Mouse (Mus musculus) midbrain, embryonic 14.5 days (tissue): ENCODE measurements around the gene Grik4. TPM values are rescaled to one million over a fixed set of nuclear protein-coding genes. Genes with fewer than 3 reads are reported as not detected.

Source experiments
- ATAC-seq: fragments of 200-750 bp; cut with Nextera tagmentation; 2 replicates; pipeline ENCODE4 v1.8.0; 2017; ENCODE audit warnings: moderate number of reproducible peaks, moderate library complexity; ENCODE audit not compliant: low FRiP score, low TSS enrichment
- DNase-seq: peaks from one replicate; pipeline ENCODE4 v3.0.0-alpha.2; 2015
- H3K27ac ChIP-seq: fragments of 300-500 bp; sonication (generic); replicated peaks from 2 replicates; pipeline ENCODE4 v1.5.1; 2014; ENCODE audit warnings: mild to moderate bottlenecking, low read depth, low read length, moderate library complexity
- H3K27me3 ChIP-seq: fragments of 300-500 bp; sonication (generic); 2 replicates; pipeline ENCODE4 v1.6.1; 2014; ENCODE audit warnings: low read length, control low read depth, mixed read lengths; ENCODE audit not compliant: control insufficient read depth, insufficient read depth
- H3K36me3 ChIP-seq: fragments of 300-500 bp; sonication (generic); 2 replicates; pipeline ENCODE4 v1.6.1; 2014; ENCODE audit warnings: low read length, control low read depth; ENCODE audit not compliant: control insufficient read depth, insufficient read depth
- H3K4me1 ChIP-seq: fragments of 300-500 bp; sonication (generic); 2 replicates; pipeline ENCODE4 v1.6.1; 2014; ENCODE audit warnings: mild to moderate bottlenecking, antibody characterized with exemption, low read length, control low read depth; ENCODE audit not compliant: control insufficient read depth, insufficient read depth
- H3K4me2 ChIP-seq: fragments of 300-500 bp; sonication (generic); 2 replicates; pipeline ENCODE4 v1.6.1; 2014; ENCODE audit warnings: mild to moderate bottlenecking, low read length, moderate library complexity
- H3K4me3 ChIP-seq: fragments of 300-500 bp; sonication (generic); replicated peaks from 2 replicates; pipeline ENCODE4 v1.5.1; 2014; ENCODE audit warnings: low read depth, low read length
- H3K9ac ChIP-seq: fragments of 300-500 bp; sonication (generic); replicated peaks from 2 replicates; pipeline ENCODE4 v1.6.1; 2014; ENCODE audit warnings: mild to moderate bottlenecking, low read length, moderate library complexity
- H3K9me3 ChIP-seq: fragments of 300-500 bp; sonication (generic); 2 replicates; pipeline ENCODE4 v1.6.1; 2016; ENCODE audit warnings: low read length, control low read depth, mixed read lengths; ENCODE audit not compliant: control insufficient read depth
- WGBS: fragments of 180-500 bp; shearing (Covaris S2); extraction: QIAGEN DNeasy Blood & Tissue Kit; methylation state at CpG from one replicate; pipeline ENCODE4 v1.1.7; 2014; 5-methylcytosine and 5-hydroxymethylcytosine counted together
- polyA plus RNA-seq: library from polyadenylated mRNA; unstranded; fragments of >200 nt; fragmentation: Nextera tagmentation; extraction: Ambion mirVana; gene quantifications from 2 replicates; pipeline ENCODE4 v1.2.1, GENCODE M21; 2014

The Grik4 gene
- polyA plus RNA-seq, 1 experiment from 2014 or later, result 4.4 TPM

DNA sequence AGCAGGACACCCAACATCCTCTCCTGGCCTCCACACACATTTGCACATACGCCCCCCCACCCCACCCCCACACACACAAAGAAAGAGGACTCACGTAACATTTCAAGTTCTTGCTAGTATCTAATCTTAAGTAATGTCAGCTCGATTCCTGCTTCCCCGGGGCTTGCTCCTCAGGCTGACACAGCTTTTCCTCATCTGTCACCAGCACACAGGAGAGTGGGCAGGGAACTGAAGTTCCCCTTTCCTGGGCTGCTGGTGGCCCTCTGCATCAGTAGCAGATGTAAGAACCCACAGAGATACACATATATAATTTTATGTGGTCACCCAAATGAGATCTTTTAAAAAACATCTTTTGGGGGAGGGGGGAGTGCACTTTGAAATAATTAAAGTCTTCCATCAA, 98.2 kb downstream of the Grik4 start:
- ATAC-seq, result no peak
- Histone ChIP-seq H3K4me2 (no peak overlapping the region), H3K27me3 (no peaks in the 10 kb centered on the region), H3K9me3 (no peaks in the 10 kb centered on the region), H3K4me1 (peaks cover 7% of the 10 kb centered on the region; the same call in 1 of the 2 replicates), H3K27ac (no peak overlapping the region), H3K36me3 (no peaks in the 10 kb centered on the region), H3K9ac (no peak overlapping the region), H3K4me3 (no peak overlapping the region)
- no peak for DNase-seq
- 86% methylated on average over 4 of the region's 4 CpGs for WGBS

DNA sequence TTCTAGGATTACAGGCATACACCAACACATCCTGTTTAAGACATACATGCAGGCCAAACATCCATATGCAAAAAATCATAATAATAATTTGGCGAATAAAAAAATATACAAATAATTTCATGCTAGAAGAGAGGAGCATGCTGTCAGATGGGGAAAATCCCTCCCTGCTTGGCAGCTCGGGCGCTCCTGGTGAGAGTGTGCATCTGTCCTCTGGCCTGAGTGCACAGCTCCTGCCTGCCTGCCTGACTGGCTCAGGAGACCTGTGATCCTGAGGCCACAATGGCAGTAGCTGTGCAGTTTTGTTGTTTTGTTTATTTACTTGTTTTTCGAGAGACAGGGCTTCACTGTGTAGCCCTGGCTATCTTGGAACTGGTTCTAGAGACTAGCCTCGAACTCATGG, 100.0 kb downstream of the Grik4 start:
- WGBS, result 91% methylated on average over 5 of the region's 5 CpGs
- DNase-seq (no peak), ATAC-seq (no peak)
- H3K4me3 ChIP-seq, result no peak overlapping the region
- no peak overlapping the region for H3K27ac ChIP-seq
- no peaks in the 10 kb centered on the region for H3K36me3 ChIP-seq
- H3K4me2 ChIP-seq, result no peak overlapping the region
- H3K9me3 ChIP-seq, result no peaks in the 10 kb centered on the region
- H3K4me1 ChIP-seq, result peaks cover 7% of the 10 kb centered on the region; the same call in 1 of the 2 replicates
- H3K27me3 ChIP-seq, result no peaks in the 10 kb centered on the region
- no peak overlapping the region for H3K9ac ChIP-seq

DNA sequence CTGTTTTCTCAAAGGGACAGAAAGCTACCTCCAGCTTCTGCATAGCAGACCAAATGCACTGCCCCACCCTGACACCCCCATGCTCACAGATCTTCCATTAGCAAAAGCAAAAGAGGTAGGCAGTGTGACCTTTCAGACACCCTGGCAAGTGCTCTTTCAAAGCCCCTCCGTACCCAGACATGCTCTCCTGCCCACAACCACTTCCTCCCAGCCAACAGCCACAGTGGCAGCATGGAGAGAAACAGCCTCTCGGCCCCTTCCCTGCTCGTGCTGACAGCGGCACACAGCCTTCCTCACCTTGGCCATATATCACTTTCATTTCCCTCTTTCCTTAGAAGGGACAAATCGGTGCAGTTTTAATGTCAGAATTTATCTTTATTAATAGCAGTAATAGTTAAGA, 106.0 kb downstream of the Grik4 start:
- no peak overlapping the region for H3K27ac ChIP-seq
- H3K4me2 ChIP-seq, result no peak overlapping the region
- DNase-seq (no peak), ATAC-seq (no peak)
- no peak overlapping the region for H3K9ac ChIP-seq
- 78% methylated on average over 5 of the region's 5 CpGs for WGBS
- no peaks in the 10 kb centered on the region for H3K27me3 ChIP-seq
- H3K9me3 ChIP-seq, result no peaks in the 10 kb centered on the region
- peaks cover under 1% of the 10 kb centered on the region; the same call in 1 of the 2 replicates for H3K4me1 ChIP-seq
- no peaks in the 10 kb centered on the region for H3K36me3 ChIP-seq
- H3K4me3 ChIP-seq, result no peak overlapping the region

DNA sequence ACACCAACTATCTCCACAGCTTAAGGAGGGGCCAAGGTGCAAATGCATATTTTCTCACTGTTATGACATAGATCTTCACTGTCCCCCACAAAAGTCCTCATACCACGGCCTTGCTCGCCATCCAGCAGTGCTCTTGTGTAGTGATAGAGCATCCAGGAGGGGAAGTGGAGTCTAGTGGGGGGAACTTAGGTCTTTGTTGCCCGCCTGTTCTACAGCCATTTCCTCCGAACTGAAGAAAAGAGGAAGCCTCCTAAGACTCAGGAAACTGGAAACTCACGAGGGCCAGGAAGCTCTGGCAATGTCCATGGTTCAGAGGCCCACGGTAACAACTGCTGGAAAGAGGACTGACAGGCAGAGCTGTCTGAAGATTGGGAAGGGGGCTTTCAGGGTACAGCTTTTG, 106.8 kb downstream of the Grik4 start:
- WGBS, result 85% methylated on average over 6 of the region's 6 CpGs

DNA sequence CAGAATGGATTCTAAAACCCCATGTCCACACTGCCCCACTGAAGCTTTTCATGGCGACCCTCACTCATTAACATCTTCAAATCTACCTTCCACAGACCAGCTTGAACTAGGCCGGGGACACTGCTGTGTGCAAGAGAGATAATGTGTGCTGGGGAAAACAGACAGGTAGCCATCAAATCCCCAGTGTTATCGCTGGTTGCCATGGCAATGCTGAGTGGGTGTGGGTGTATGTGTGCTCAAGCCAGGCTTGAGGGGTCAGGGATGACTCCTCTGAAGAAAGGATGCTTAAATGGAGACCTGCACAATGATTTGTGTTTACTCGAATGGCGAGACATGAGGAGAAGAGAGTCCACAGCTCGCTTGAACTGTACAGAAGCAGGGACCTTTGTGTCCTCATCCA, 112.7 kb downstream of the Grik4 start:
- WGBS, result 59% methylated on average over 6 of the region's 6 CpGs
- Histone ChIP-seq H3K4me1 (peaks cover 2% of the 10 kb centered on the region; the same call in 1 of the 2 replicates), H3K36me3 (no peaks in the 10 kb centered on the region), H3K27me3 (no peaks in the 10 kb centered on the region), H3K27ac (no peak overlapping the region), H3K4me2 (no peak overlapping the region), H3K4me3 (no peak overlapping the region), H3K9me3 (no peaks in the 10 kb centered on the region), H3K9ac (no peak overlapping the region)
- peak; percentile 52 for DNase-seq
- no peak for ATAC-seq

More for the DNA sequence above, 106.8 kb downstream of the Grik4 start:
- ATAC-seq (no peak), DNase-seq (no peak)
- Histone ChIP-seq H3K9ac (no peak overlapping the region), H3K4me1 (no peaks in the 10 kb centered on the region), H3K27ac (no peak overlapping the region), H3K9me3 (no peaks in the 10 kb centered on the region), H3K4me2 (no peak overlapping the region), H3K27me3 (no peaks in the 10 kb centered on the region), H3K4me3 (no peak overlapping the region), H3K36me3 (no peaks in the 10 kb centered on the region)

DNA sequence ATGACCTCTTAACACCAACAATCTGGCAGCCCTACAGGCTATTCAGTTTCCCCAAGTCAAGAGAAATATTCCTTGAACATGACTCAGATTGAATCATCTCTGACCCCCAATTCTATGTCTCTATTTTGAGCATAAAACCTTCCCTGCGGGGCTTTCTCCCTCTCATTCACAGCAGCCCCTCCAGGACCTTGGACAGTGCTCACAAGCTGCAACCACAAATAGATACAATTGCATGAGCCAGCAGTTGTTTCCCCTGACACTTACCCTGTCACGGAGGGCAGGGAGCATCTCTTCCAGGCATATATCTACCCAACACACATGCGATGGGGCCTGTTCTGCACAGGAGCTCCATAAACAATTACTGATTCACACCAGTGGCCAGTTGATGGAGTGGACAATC, 125.0 kb downstream of the Grik4 start:
- no peaks in the 10 kb centered on the region for H3K36me3 ChIP-seq
- H3K27ac ChIP-seq, result no peak overlapping the region
- 53% methylated on average over 3 of the region's 3 CpGs for WGBS
- DNase-seq (no peak), ATAC-seq (no peak)
- H3K27me3 ChIP-seq, result no peaks in the 10 kb centered on the region
- no peaks in the 10 kb centered on the region for H3K4me1 ChIP-seq
- H3K4me3 ChIP-seq, result no peak overlapping the region
- no peak overlapping the region for H3K4me2 ChIP-seq
- H3K9ac ChIP-seq, result no peak overlapping the region
- H3K9me3 ChIP-seq, result no peaks in the 10 kb centered on the region

DNA sequence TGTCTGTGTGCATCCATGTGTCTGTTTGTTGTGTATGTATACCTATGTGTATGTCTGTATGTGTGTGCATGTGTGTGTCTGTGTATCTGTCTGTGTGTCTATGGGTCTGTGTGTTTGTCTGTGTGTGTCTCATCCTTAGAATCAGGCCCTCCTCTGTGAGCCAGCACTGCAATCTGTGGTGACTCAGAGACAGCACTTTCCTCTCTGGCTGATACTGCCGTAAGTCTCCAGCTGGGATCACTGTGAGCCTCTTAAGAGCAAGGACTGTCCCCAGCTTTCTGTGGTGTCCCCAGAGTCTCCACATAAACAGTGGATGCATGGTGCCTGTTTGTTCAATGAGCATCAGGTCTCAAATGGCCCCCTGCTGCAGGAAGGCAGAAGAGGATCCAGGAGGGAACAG, 127.5 kb downstream of the Grik4 start:
- no peaks in the 10 kb centered on the region for H3K36me3 ChIP-seq
- H3K27me3 ChIP-seq, result no peaks in the 10 kb centered on the region
- DNase-seq (no peak), ATAC-seq (no peak)
- no peaks in the 10 kb centered on the region for H3K4me1 ChIP-seq
- 81% methylated on average over 1 of the region's 1 CpGs for WGBS
- H3K27ac ChIP-seq, result no peak overlapping the region
- H3K4me3 ChIP-seq, result no peak overlapping the region
- H3K9me3 ChIP-seq, result no peaks in the 10 kb centered on the region
- no peak overlapping the region for H3K9ac ChIP-seq
- no peak overlapping the region for H3K4me2 ChIP-seq

DNA sequence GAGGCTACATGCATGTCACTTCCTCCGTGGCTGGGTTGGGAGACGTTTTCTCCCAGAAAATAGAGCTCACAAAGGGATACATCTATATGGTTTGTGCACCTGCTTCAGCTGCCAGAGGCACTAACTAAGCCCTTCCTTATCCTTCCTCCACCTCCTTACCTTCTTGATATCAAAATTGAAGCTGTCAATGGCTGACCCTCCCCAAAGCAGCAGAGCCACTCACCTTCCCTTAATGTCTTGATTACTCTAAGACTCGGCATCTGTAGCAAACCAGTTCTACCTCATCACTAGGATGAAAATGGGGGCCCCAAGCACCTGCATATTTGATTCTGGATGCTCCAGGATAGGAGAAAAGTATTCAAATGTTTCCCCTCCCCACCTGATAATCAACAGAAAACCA, 135.1 kb downstream of the Grik4 start:
- ATAC-seq, result no peak
- 92% methylated on average over 3 of the region's 3 CpGs for WGBS
- no peak overlapping the region for H3K9ac ChIP-seq

DNA sequence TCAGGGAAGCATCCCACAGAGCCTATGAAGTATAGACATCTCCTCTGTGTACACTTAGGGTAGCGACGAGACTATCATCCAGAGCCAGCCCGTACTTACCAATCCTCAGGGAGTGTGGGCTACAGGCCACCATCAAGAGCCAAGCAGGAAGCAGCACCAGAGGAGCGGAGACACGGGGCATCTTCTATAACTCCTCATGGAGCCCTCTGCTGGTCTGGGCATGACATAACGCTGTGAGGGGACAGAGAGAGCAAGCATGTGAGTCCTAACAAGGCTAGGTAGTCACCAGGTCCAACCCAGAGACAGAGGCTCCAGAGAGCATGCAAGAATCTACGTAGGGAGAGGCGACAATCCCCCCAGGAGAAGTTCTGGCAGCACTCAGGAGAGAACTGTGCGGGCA, 135.9 kb downstream of the Grik4 start:
- no peaks in the 10 kb centered on the region; the same call in 1 of the 2 replicates for H3K27me3 ChIP-seq
- H3K9me3 ChIP-seq, result no peaks in the 10 kb centered on the region
- no peak for DNase-seq
- WGBS, result 75% methylated on average over 9 of the region's 9 CpGs
- no peak overlapping the region for H3K4me2 ChIP-seq
- H3K9ac ChIP-seq, result no peak overlapping the region
- H3K27ac ChIP-seq, result no peak overlapping the region
- no peak overlapping the region for H3K4me3 ChIP-seq
- H3K36me3 ChIP-seq, result no peaks in the 10 kb centered on the region
- H3K4me1 ChIP-seq, result no peaks in the 10 kb centered on the region
- ATAC-seq, result no peak

More for the DNA sequence above, 135.1 kb downstream of the Grik4 start:
- Histone ChIP-seq H3K4me3 (no peak overlapping the region), H3K9me3 (no peaks in the 10 kb centered on the region), H3K4me2 (no peak overlapping the region), H3K27ac (no peak overlapping the region), H3K27me3 (no peaks in the 10 kb centered on the region; the same call in 1 of the 2 replicates), H3K4me1 (no peaks in the 10 kb centered on the region), H3K36me3 (no peaks in the 10 kb centered on the region)
- no peak for DNase-seq
